Mouse (Mus musculus) hindbrain, embryonic 10.5 days (tissue): ENCODE measurements around the gene Zfyve1. TPM values are rescaled to one million over a fixed set of nuclear protein-coding genes. Genes with fewer than 3 reads are reported as not detected.
"Not testable (repeated sequence)": the region's sequence is repeated elsewhere in the genome, so short reads cannot be mapped to it uniquely, and the experiment has no call there.

Experiments
- DNase-seq: peaks from one replicate; pipeline ENCODE4 v3.0.0-alpha.2; 2017; ENCODE audit warnings: low spot score
- H3K27ac ChIP-seq: fragments of 300-500 bp; sonication (generic); 2 replicates; pipeline ENCODE4 v1.5.1; 2016; ENCODE audit warnings: mild to moderate bottlenecking, moderate library complexity
- H3K27me3 ChIP-seq: fragments of 300-500 bp; sonication (generic); 2 replicates; pipeline ENCODE4 v1.6.1; 2016; ENCODE audit warnings: mild to moderate bottlenecking; ENCODE audit not compliant: poor library complexity, insufficient read depth, severe bottlenecking
- H3K36me3 ChIP-seq: fragments of 300-500 bp; sonication (generic); 2 replicates; pipeline ENCODE4 v1.6.1; 2016; ENCODE audit warnings: mild to moderate bottlenecking, moderate library complexity
- H3K4me1 ChIP-seq: fragments of 300-500 bp; sonication (generic); replicated peaks from 2 replicates; pipeline ENCODE4 v1.6.1; 2016; ENCODE audit warnings: mild to moderate bottlenecking
- H3K4me3 ChIP-seq: fragments of 300-500 bp; sonication (generic); 2 replicates; pipeline ENCODE4 v1.5.1; 2016; ENCODE audit warnings: mild to moderate bottlenecking, moderate library complexity
- H3K9me3 ChIP-seq: fragments of 300-500 bp; sonication (generic); 2 replicates; pipeline ENCODE4 v1.6.1; 2016; ENCODE audit warnings: mild to moderate bottlenecking, moderate library complexity
- WGBS: fragments of 180-500 bp; shearing (Covaris S2); methylation state at CpG from one replicate; pipeline ENCODE4 v1.1.7; 2016; 5-methylcytosine and 5-hydroxymethylcytosine counted together
- polyA plus RNA-seq: library from polyadenylated mRNA; unstranded; fragments of >200 nt; fragmentation: Nextera tagmentation; extraction: Ambion mirVana; gene quantifications from 2 replicates; pipeline ENCODE4 v1.2.1, GENCODE M21; 2016

Gene Zfyve1
- 22.0 and 25.3 TPM in 2 replicates for polyA plus RNA-seq

- no peaks in the 10 kb centered on the region for H3K9me3 ChIP-seq
- DNase-seq: peak; percentile 95
- peak within 1 kb of the TSS; percentile 98 for H3K27ac ChIP-seq
- peak within 1 kb of the TSS; percentile 95 for H3K4me3 ChIP-seq
- H3K27me3 ChIP-seq: no peaks in the 10 kb centered on the region
- under 1% methylated on average over 28 of the region's 28 CpGs for WGBS
- H3K4me1 ChIP-seq: peaks cover 26% of the 10 kb centered on the region
- H3K36me3 ChIP-seq: peaks cover 32% of the 10 kb centered on the region
Measured at GRCm38 (mm10) chr12:83597025-83597501, at the start of gene Zfyve1. TSS of gene Zfyve1 (minus strand) at chr12:83597222.

- Histone ChIP-seq H3K36me3 (peaks cover 91% of the 10 kb centered on the region), H3K4me1 (no peaks in the 10 kb centered on the region), H3K9me3 (no peaks in the 10 kb centered on the region), H3K27me3 (no peaks in the 10 kb centered on the region), H3K4me3 (no peak overlapping the region), H3K27ac (no peak overlapping the region)
- no peak for DNase-seq
- 95% methylated on average over 1 of the region's 1 CpGs for WGBS
Measured at GRCm38 (mm10) chr12:83643116-83643515, 46.1 kb upstream of the Zfyve1 start.

GRCm38 (mm10) chr12:83641233-83641632, 44.2 kb upstream of the Zfyve1 start:
- Histone ChIP-seq H3K4me1 (no peaks in the 10 kb centered on the region), H3K4me3 (no peak overlapping the region), H3K36me3 (peaks cover 91% of the 10 kb centered on the region), H3K27ac (no peak overlapping the region), H3K9me3 (no peaks in the 10 kb centered on the region), H3K27me3 (no peaks in the 10 kb centered on the region)
- whole genome bisulfite sequencing: 96% methylated on average over 2 of the region's 2 CpGs
- DNase-seq: no peak

DNA sequence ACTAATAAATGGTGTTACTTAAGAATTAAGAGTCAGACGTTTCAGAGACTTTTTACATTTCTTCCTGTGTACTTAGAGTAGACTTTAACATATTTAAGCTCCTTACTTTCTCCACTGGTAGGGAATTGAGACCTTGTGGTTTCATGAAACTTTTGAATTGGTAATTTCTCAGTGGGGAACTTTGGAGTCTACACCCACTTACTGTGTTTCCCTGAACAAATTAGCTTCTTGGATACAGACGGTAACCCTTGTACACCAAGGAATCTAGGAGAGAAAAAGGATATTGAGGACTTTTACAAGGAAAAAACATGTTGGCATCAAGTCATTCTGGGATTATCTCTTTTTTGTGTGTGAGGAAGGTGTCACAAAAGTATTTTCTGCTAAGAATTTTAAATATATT, 36.8 kb upstream of the Zfyve1 start:
- H3K4me3 ChIP-seq: peak overlapping the region; percentile 96

GRCm38 (mm10) chr12:83632680-83633025, 35.6 kb upstream of the Zfyve1 start:
- H3K27me3 ChIP-seq: no peaks in the 10 kb centered on the region
- H3K4me3 ChIP-seq: peak overlapping the region; percentile 96
- WGBS: under 1% methylated on average over 20 of the region's 20 CpGs
- peak overlapping the region; percentile 99 for H3K27ac ChIP-seq
- H3K4me1 ChIP-seq: peaks cover 13% of the 10 kb centered on the region
- H3K36me3 ChIP-seq: peaks cover 28% of the 10 kb centered on the region
- H3K9me3 ChIP-seq: no peaks in the 10 kb centered on the region
- DNase-seq: no peak

More for the DNA sequence above, 36.8 kb upstream of the Zfyve1 start:
- H3K27me3 ChIP-seq: no peaks in the 10 kb centered on the region
- WGBS: 54% methylated on average over 2 of the region's 2 CpGs
- no peak overlapping the region for H3K27ac ChIP-seq
- no peak for DNase-seq
- H3K4me1 ChIP-seq: peaks cover 13% of the 10 kb centered on the region
- H3K9me3 ChIP-seq: no peaks in the 10 kb centered on the region
- H3K36me3 ChIP-seq: peaks cover 38% of the 10 kb centered on the region

- peak overlapping the region; percentile 96 for H3K4me3 ChIP-seq
- peak overlapping the region; percentile 99 for H3K27ac ChIP-seq
- DNase-seq: peak; percentile 96
- H3K9me3 ChIP-seq: no peaks in the 10 kb centered on the region
- WGBS: under 1% methylated on average over 67 of the region's 68 CpGs
- H3K36me3 ChIP-seq: peaks cover 22% of the 10 kb centered on the region
- H3K4me1 ChIP-seq: peaks cover 13% of the 10 kb centered on the region
- H3K27me3 ChIP-seq: no peaks in the 10 kb centered on the region
Measured at GRCm38 (mm10) chr12:83631743-83632679, 35.0 kb upstream of the Zfyve1 start.

DNA sequence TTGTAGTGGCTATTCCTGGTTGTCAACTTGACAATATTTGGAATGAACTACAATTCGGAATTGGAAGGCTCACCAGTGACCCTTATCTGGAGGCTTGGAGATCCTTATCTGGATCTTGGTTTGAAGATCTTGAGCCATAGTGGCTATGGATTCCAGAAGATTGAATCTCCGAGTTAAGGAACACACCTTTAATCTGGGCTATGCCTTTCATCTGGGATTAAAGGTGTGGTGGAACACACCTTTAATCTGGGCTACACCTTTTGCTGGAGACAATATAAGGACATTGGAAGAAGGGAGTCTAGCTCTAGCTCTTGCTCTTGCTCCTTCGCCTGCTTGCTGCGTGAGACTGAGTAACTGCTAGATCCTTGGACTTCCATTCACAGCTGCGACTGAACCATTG, 33.9 kb upstream of the Zfyve1 start, which contains the start of gene Rbm25:
TSS of gene Rbm25 (plus strand) at position 301 of the 400 bp plus-strand sequence.
- no CpG with 5 or more reads among the region's 5 CpGs for WGBS
- Histone ChIP-seq H3K27ac (peak within 1 kb of the TSS; percentile 99), H3K36me3 (peaks cover 11% of the 10 kb centered on the region), H3K4me1 (peaks cover 13% of the 10 kb centered on the region), H3K4me3 (peak within 1 kb of the TSS; percentile 96)
- H3K27me3 ChIP-seq, H3K9me3 ChIP-seq, DNase-seq: not testable (repeated sequence)

- Histone ChIP-seq H3K4me1 (no peaks in the 10 kb centered on the region), H3K27ac (no peak overlapping the region), H3K36me3 (no peaks in the 10 kb centered on the region), H3K27me3 (no peaks in the 10 kb centered on the region), H3K4me3 (no peak overlapping the region), H3K9me3 (no peaks in the 10 kb centered on the region)
- DNase-seq: no peak
- WGBS: 80% methylated on average over 1 of the region's 1 CpGs
Measured at GRCm38 (mm10) chr12:83624321-83624720, 27.3 kb upstream of the Zfyve1 start.

DNA sequence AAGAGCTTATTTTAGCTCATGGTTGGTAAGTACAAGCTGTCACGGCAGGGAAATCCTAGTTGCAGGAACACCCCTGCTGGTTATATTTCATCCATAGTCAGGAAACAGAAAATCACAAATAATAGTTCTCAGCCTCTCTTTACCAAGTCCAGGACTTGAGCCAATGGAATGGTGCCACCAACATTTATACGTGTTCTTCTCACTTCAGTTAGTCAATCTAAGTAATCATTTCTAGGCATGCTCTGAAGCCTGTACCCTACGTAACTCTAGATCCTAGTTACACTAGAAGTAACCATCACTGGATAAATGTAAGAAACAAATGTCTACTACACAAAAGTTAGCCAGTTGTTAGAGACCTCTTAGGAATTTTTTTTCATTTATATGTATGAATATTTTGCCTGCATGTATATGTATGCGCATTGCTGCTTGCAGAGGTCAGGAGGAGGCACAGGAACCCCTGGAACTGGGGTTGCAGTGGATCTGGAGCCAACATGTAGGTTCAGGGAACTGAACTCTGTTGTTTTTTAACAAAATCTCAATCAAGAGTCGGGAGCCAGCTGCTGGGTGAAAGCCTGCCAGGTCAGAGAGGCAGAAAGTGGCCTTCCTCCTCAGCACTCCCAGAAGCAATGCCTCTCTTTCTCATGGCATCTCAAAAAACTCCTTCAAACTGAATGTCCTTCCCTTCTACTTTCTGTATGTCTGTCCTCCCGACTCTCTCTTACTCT, 25.2 kb upstream of the Zfyve1 start:
- 82% methylated on average over 6 of the region's 6 CpGs for WGBS
- no peak for DNase-seq
- H3K4me1 ChIP-seq: 0 out of 2 replicates have a peak, but pooled peaks cover 3% of the 10 kb centered on the region
- H3K36me3 ChIP-seq: no peaks in the 10 kb centered on the region
- no peaks in the 10 kb centered on the region for H3K9me3 ChIP-seq
- H3K27ac ChIP-seq: no peak overlapping the region
- no peaks in the 10 kb centered on the region for H3K27me3 ChIP-seq
- H3K4me3 ChIP-seq: no peak overlapping the region

DNA sequence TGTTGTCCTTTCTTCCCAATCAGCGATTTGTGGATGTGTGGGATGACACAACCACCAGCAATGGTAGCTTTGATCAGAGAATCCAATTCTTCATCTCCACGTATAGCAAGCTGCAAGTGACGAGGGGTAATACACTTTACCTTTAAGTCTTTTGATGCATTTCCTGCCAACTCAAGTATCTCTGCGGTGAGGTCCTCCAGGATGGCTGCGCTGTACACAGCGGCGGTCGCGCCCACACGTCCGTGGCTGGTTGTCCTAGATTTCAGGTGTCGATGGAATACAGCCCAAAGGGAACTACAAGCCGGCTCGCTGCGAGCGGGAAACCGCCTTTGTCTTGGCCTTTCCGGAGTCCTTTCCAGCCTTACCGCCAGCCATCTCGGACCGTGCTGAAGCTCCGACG, 23.7 kb upstream of the Zfyve1 start:
- not testable (repeated sequence) for H3K36me3 ChIP-seq, DNase-seq
- WGBS: 58% methylated on average over 23 of the region's 23 CpGs

DNA sequence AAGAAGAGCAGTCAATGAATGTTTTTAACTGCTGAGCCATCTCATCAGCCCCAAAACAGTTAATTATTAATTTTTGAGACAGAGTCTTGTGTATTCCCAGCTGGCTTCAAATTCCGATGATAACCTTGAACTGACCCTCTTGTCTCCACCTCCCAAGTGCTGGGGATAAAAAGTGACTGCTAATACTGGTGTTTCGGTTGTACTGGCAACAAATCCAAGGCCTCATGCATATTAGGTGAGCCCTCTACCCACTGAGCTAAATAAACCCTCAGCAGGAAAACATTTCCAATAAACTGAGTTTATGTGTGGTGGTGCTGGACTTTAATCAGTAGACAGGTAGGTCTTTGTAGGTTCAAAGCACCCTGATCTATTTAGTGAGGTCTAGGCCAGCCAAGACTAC, 22.0 kb upstream of the Zfyve1 start:
- Histone ChIP-seq H3K36me3 (no peaks in the 10 kb centered on the region), H3K27ac (no peak overlapping the region), H3K27me3 (no peaks in the 10 kb centered on the region), H3K4me3 (no peak overlapping the region), H3K9me3 (no peaks in the 10 kb centered on the region), H3K4me1 (0 out of 2 replicates have a peak, but pooled peaks cover 3% of the 10 kb centered on the region)
- 81% methylated on average over 2 of the region's 2 CpGs for WGBS
- DNase-seq: no peak

More for the DNA sequence above, 23.7 kb upstream of the Zfyve1 start:
- not testable (repeated sequence) for H3K27ac ChIP-seq, H3K4me1 ChIP-seq, H3K27me3 ChIP-seq, H3K4me3 ChIP-seq, H3K9me3 ChIP-seq

- Histone ChIP-seq H3K27ac (no peak overlapping the region), H3K9me3 (no peaks in the 10 kb centered on the region), H3K36me3 (no peaks in the 10 kb centered on the region), H3K4me3 (no peak overlapping the region), H3K4me1 (0 out of 2 replicates have a peak, but pooled peaks cover 3% of the 10 kb centered on the region), H3K27me3 (no peaks in the 10 kb centered on the region)
- DNase-seq: no peak
- WGBS: 97% methylated on average over 5 of the region's 5 CpGs
Measured at GRCm38 (mm10) chr12:83617261-83617660, 20.2 kb upstream of the Zfyve1 start.

GRCm38 (mm10) chr12:83606411-83606810, 9.4 kb upstream of the Zfyve1 start:
- not testable (repeated sequence) for H3K9me3 ChIP-seq, H3K27me3 ChIP-seq, H3K4me1 ChIP-seq, H3K36me3 ChIP-seq, DNase-seq, H3K4me3 ChIP-seq, H3K27ac ChIP-seq
- WGBS: 93% methylated on average over 2 of the region's 2 CpGs
